Mouse (Mus musculus): ENCODE data around the gene Diaph3. TPM values are rescaled to one million over a fixed set of nuclear protein-coding genes. Genes with fewer than 3 reads are reported as not detected.

The Diaph3 gene
- polyA plus RNA-seq, 1 experiment from 2014 or later, result 4.3 TPM

- H3K4me2 ChIP-seq (ENCODE audit: low read length), result no peak overlapping the region
- H3K27ac ChIP-seq (replicated peaks; ENCODE audit: low read depth, low read length), result no peak overlapping the region
- no peak for DNase-seq
- no peak for ATAC-seq (ENCODE audit: low FRiP score, low TSS enrichment)
- no peaks in the 10 kb centered on the region for H3K27me3 ChIP-seq (ENCODE audit: control insufficient read depth, insufficient read depth, low read length)
- H3K4me1 ChIP-seq (ENCODE audit: control insufficient read depth, insufficient read depth, low read length), result no peaks in the 10 kb centered on the region
- no peaks in the 10 kb centered on the region for H3K36me3 ChIP-seq (ENCODE audit: control insufficient read depth, insufficient read depth, low read length)
- H3K4me3 ChIP-seq (replicated peaks; ENCODE audit: low read depth, low read length), result no peak overlapping the region
- WGBS, result 47% methylated on average over 5 of the region's 5 CpGs
- H3K9ac ChIP-seq (replicated peaks; ENCODE audit: low read length), result no peak overlapping the region
- H3K9me3 ChIP-seq (ENCODE audit: control insufficient read depth, low read length), result no peaks in the 10 kb centered on the region
Observed at GRCm38 (mm10) chr14:86633799-86634198, 507.2 kb downstream of the Diaph3 start.

- H3K27me3 ChIP-seq (ENCODE audit: control insufficient read depth, insufficient read depth, low read length), result no peaks in the 10 kb centered on the region
- H3K27ac ChIP-seq (replicated peaks; ENCODE audit: low read depth, low read length), result no peak overlapping the region
- H3K4me2 ChIP-seq (ENCODE audit: low read length), result no peak overlapping the region
- ATAC-seq (ENCODE audit: low FRiP score, low TSS enrichment), result no peak
- H3K4me1 ChIP-seq (ENCODE audit: control insufficient read depth, insufficient read depth, low read length), result no peaks in the 10 kb centered on the region
- no peak overlapping the region for H3K9ac ChIP-seq (replicated peaks; ENCODE audit: low read length)
- no peak overlapping the region for H3K4me3 ChIP-seq (replicated peaks; ENCODE audit: low read depth, low read length)
- H3K9me3 ChIP-seq (ENCODE audit: control insufficient read depth, low read length), result no peaks in the 10 kb centered on the region
- 95% methylated on average over 5 of the region's 5 CpGs for WGBS
- DNase-seq, result no peak
- H3K36me3 ChIP-seq (ENCODE audit: control insufficient read depth, insufficient read depth, low read length), result no peaks in the 10 kb centered on the region
Observed at GRCm38 (mm10) chr14:86624816-86625425, 516.1 kb downstream of the Diaph3 start.

- Histone ChIP-seq H3K9ac (replicated peaks; ENCODE audit: low read length) (no peak overlapping the region), H3K36me3 (ENCODE audit: control insufficient read depth, insufficient read depth, low read length) (no peaks in the 10 kb centered on the region), H3K27me3 (ENCODE audit: control insufficient read depth, insufficient read depth, low read length) (no peaks in the 10 kb centered on the region), H3K4me1 (ENCODE audit: control insufficient read depth, insufficient read depth, low read length) (no peaks in the 10 kb centered on the region), H3K9me3 (ENCODE audit: control insufficient read depth, low read length) (no peaks in the 10 kb centered on the region), H3K4me2 (ENCODE audit: low read length) (no peak overlapping the region), H3K4me3 (replicated peaks; ENCODE audit: low read depth, low read length) (no peak overlapping the region), H3K27ac (replicated peaks; ENCODE audit: low read depth, low read length) (no peak overlapping the region)
- ATAC-seq (ENCODE audit: low FRiP score, low TSS enrichment) (no peak), DNase-seq (no peak)
- WGBS, result 62% methylated on average over 5 of the region's 5 CpGs
Observed at GRCm38 (mm10) chr14:86619637-86620036, 521.4 kb downstream of the Diaph3 start.

Small RNA genes within 50 kb of the gene (microRNA-seq; reads per million reads assigned to microRNA genes)
- gene Gm23438, result not detected

Data from midbrain, embryonic 14.5 days (tissue).